Mouse (Mus musculus) effector memory CD4-positive, alpha-beta T cell, adult 7 months (primary cell): ENCODE data around the gene Myh9. TPM values are rescaled to one million over a fixed set of nuclear protein-coding genes. Genes with fewer than 3 reads are reported as not detected.

Experiments
- polyA plus RNA-seq: library from polyadenylated mRNA; unstranded; fragments of 100-300 nt; shearing (Covaris generic); gene quantifications from one replicate; pipeline ENCODE4 v1.2.1, GENCODE M21; 2017

The Myh9 gene
- 212 TPM for polyA plus RNA-seq

DNA sequence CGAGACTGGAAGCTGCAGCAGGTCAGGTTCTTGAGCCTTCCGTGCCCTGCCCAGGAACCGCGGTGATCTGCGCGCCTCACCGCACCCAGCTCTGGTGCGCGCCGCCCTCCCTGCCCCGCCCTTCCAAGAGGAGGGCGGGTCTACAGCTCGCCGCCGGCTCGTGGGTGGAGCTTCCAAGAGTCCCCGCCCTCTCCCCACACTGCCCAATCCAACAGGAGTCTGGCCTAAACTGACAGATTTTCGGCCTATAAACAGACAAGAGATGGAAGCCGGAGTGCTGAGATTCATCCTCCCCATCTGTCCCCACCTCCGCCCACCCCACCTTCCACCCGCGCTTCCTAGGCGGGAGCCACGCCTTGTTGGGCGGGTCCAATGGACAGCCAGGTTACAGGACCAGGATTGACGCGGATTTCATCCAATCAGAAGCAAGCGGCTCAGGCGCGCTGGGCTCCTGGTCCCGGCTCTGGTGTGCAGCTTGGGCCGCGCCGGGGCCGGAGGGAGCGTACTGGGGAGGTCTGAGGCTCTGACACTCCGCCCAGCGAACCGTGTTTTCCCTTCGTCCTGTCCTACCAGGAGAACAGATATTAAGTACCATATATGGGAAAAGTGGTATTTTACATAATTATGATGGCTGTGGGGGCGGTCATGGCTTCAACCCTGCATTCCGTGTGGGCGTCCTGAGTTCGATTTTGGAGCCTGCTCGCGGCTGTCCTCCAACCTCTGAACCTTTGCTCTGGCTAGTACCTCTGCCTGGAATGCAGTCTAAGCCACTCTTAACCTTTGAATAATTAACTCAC lies at the start of gene Myh9:
TSS of gene Myh9 (minus strand) at position 129 of the 797 bp plus-strand sequence.

DNA sequence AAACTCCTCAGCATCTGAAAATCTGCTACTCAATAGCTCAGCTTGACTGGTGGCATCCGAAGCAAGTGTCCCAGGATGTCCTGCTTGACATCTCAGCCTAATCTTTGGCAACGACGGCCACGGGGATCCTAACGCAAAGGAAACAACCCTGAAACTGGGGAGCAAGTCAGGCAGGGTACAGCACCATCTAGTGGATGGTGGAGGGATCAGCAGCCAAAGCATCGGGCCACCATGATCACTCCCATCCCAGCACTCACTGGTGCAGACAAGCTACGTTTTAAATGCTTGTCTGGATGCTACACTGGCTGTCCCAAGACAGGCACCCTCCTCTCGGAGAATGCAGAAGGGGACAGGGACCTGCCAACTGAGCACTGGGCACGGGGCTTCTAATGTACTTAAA lies 85.1 kb downstream of the Myh9 start, which contains the start of gene Apol8:
TSS of gene Apol8 (minus strand) at position 156 of the 400 bp plus-strand sequence.

DNA sequence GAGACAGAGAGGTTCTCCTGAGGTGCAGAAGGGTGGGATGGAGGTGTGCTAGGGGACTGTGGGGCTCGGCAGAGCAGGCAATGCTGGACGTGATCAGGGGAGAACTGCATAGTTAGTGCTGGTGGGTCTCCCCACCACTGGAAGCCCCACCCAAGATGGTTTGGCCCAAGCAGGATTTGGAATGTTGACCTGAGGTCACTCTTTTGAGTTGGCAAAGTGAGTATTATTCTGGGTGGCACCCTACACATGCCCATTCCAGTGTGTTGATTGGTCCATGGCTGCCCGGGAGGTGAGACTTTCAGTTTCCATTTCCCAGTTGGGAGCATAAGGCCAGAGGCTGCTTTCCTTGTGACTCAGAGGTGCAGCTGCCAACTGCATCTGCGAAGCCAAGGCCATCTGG lies 113.2 kb downstream of the Myh9 start, which contains the start of gene Apol9b:
TSS of gene Apol9b (plus strand) at position 301 of the 400 bp plus-strand sequence.

Other genes starting within 250 kb of the Myh9 start
- 2.8 TPM for gene Apol10b, start 246.1 kb downstream of the Myh9 start, polyA plus RNA-seq
- not detected for gene Gm36245, start 242.9 kb downstream of the Myh9 start, polyA plus RNA-seq
- gene Apol11b, start 198.9 kb downstream of the Myh9 start, polyA plus RNA-seq, result 0.43 TPM
- 130 TPM for gene Apol7e, start 143.3 kb downstream of the Myh9 start, polyA plus RNA-seq
- gene Apol9b, start 113.1 kb downstream of the Myh9 start, polyA plus RNA-seq, result not detected
- not detected for gene Apol8, start 85.2 kb downstream of the Myh9 start, polyA plus RNA-seq
- gene Txn2, start 86.8 kb upstream of the Myh9 start, polyA plus RNA-seq, result 139 TPM
- gene Foxred2, start 114.5 kb upstream of the Myh9 start, polyA plus RNA-seq, result 4.5 TPM
- gene Eif3d, start 128.6 kb upstream of the Myh9 start, polyA plus RNA-seq, result 167 TPM